Comparison of ENCODE assay signal across 12 mouse cellular contexts in the genomic region with DNA sequence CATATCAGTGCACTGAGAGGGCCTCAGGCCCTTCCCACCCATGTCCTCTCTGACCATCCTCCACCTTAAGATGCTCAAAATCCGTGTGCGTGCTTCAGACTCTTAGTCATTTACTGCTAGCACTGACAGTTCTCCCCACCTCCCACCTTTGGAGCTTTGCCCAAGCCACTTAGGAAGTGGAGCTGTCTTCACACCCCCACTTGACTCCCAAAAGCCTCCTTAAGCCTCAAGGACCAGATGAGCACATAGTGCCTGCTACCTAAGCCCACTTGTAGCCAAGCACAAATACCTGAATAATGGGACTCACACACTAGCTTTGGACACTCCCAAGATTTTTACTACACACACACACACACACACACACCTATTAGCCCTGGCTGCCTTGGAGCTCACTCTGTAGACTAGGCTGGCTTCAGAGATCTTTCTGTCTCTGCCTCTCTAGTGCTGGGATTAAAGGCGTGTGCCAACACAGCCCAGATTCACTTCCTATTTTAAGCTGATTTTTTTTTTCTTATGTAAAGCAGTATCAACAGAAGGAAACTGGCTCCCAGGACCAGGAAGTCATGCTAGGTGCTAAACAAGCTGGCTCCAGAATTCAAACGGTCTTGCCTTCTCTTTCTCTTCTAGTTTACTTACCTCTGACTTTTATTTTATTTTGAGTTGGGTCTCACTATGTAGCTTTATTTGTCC. TPM values are rescaled to one million over a fixed set of nuclear protein-coding genes. Genes with fewer than 3 reads are reported as not detected.
DNase-seq lines count a peak whose midpoint lies in the region; ATAC-seq and TF ChIP-seq lines count a peak whose summit lies in the region.
"Had no signal": no experiment of that assay in that cellular context is flagged by ENCODE, and none has a peak within 500 bp of the region (broad histone marks: within the 10 kb centered on the region; RNA-seq: fewer than 3 reads in every experiment).

No protein-coding gene starts in this region.

- H3K4me2 ChIP-seq in forebrain, embryonic 15.5 days (replicated peaks), result no peak overlapping the region
- no peak overlapping the region for H3K4me2 ChIP-seq in midbrain, embryonic 11.5 days
- H3K4me2 ChIP-seq in hindbrain, postnatal 0 days (ENCODE audit: low read depth, low read length), result no peak overlapping the region
- H3K4me2 ChIP-seq: limb, embryonic 15.5 days had no signal

- H3K36me3 ChIP-seq in forebrain, embryonic 15.5 days, result no peaks in the 10 kb centered on the region
- no peaks in the 10 kb centered on the region for H3K36me3 ChIP-seq in midbrain, embryonic 11.5 days (ENCODE audit: control insufficient read depth, insufficient read depth, low read length)
- H3K36me3 ChIP-seq in hindbrain, postnatal 0 days (ENCODE audit: insufficient read depth, low read length), result no peaks in the 10 kb centered on the region
- H3K36me3 ChIP-seq: limb, embryonic 15.5 days had no signal

- peak; percentile 62 for ATAC-seq in frontal cortex, adult (ENCODE audit: low TSS enrichment)
- ATAC-seq in forebrain, embryonic 15.5 days (replicated peaks), result no peak
- no peak for ATAC-seq in midbrain, embryonic 11.5 days (ENCODE audit: low FRiP score)
- no peak for ATAC-seq in hindbrain, postnatal 0 days
- ATAC-seq: CD4-positive, CD25-positive, alpha-beta regulatory T cell, adult 4 months had no signal

- TF ChIP-seq CTCF in hindbrain, postnatal 0 days (IDR thresholded peaks at IDR 0.05; ENCODE audit: low read depth), result no peak

- WGBS in forebrain, embryonic 15.5 days, result 74% methylated on average over 4 of the region's 4 CpGs
- WGBS in midbrain, embryonic 11.5 days, result 89% methylated on average over 4 of the region's 4 CpGs
- 76% methylated on average over 4 of the region's 4 CpGs for WGBS in hindbrain, postnatal 0 days

- H3K9ac ChIP-seq in forebrain, embryonic 15.5 days (replicated peaks), result no peak overlapping the region
- no peak overlapping the region for H3K9ac ChIP-seq in midbrain, embryonic 11.5 days (ENCODE audit: low read length)
- no peak overlapping the region for H3K9ac ChIP-seq in hindbrain, postnatal 0 days (replicated peaks; ENCODE audit: low read length)
- H3K9ac ChIP-seq: limb, embryonic 15.5 days had no signal

- peaks cover 14% of the 10 kb centered on the region for H3K4me1 ChIP-seq in forebrain, embryonic 15.5 days
- H3K4me1 ChIP-seq in midbrain, embryonic 11.5 days (ENCODE audit: control insufficient read depth, insufficient read depth, low read length), result peaks cover 14% of the 10 kb centered on the region
- H3K4me1 ChIP-seq in hindbrain, postnatal 0 days (ENCODE audit: insufficient read depth, low read length), result peaks cover 3% of the 10 kb centered on the region; the same call in 1 of the 2 replicates

- no peaks in the 10 kb centered on the region for H3K9me3 ChIP-seq in forebrain, embryonic 15.5 days
- no peaks in the 10 kb centered on the region for H3K9me3 ChIP-seq in midbrain, embryonic 11.5 days (ENCODE audit: control insufficient read depth, low read length)
- no peaks in the 10 kb centered on the region for H3K9me3 ChIP-seq in hindbrain, postnatal 0 days (ENCODE audit: low read length)
- H3K9me3 ChIP-seq: limb, embryonic 15.5 days had no signal

- H3K27me3 ChIP-seq in forebrain, embryonic 15.5 days, result no peaks in the 10 kb centered on the region
- no peaks in the 10 kb centered on the region for H3K27me3 ChIP-seq in midbrain, embryonic 11.5 days (ENCODE audit: control insufficient read depth, insufficient read depth, low read length)
- H3K27me3 ChIP-seq in hindbrain, postnatal 0 days (ENCODE audit: insufficient read depth, low read length), result no peaks in the 10 kb centered on the region
- H3K27me3 ChIP-seq: limb, embryonic 15.5 days had no signal

- DNase-seq in frontal cortex, postnatal 10 days (ENCODE audit: low spot score in 2 of 2), result no peak
- DNase-seq in spleen, postnatal 36 days (ENCODE audit: low spot score in 2 of 2), result peak; percentile 55 to 63
- DNase-seq in spleen, postnatal 4 days (ENCODE audit: low spot score in 2 of 2), result no peak
- peak; percentile 87 for DNase-seq in lung, postnatal 14 days
- DNase-seq in midbrain, embryonic 11.5 days (ENCODE audit: low spot score, missing footprints), result no peak
- no peak for DNase-seq in hindbrain, postnatal 0 days (ENCODE audit: low spot score)
- DNase-seq: kidney, adult 2 months; layer of hippocampus, adult 9-11 months had no signal

- H3K4me3 ChIP-seq in forebrain, embryonic 15.5 days, result no peak overlapping the region
- no peak overlapping the region for H3K4me3 ChIP-seq in midbrain, embryonic 11.5 days (ENCODE audit: low read depth, low read length)
- H3K4me3 ChIP-seq in hindbrain, postnatal 0 days (ENCODE audit: low read length), result no peak overlapping the region
- H3K4me3 ChIP-seq: limb, embryonic 15.5 days had no signal

- no peak overlapping the region for H3K27ac ChIP-seq in forebrain, embryonic 15.5 days (replicated peaks)
- H3K27ac ChIP-seq in midbrain, embryonic 11.5 days (ENCODE audit: low read depth, low read length), result no peak overlapping the region
- H3K27ac ChIP-seq in hindbrain, postnatal 0 days, result no peak overlapping the region
- H3K27ac ChIP-seq: limb, embryonic 15.5 days had no signal

RNA-seq across cellular contexts. Expression of a gene that starts 9.6 kb away (rescaled TPM):
- polyA plus RNA-seq in forebrain, embryonic 15.5 days (2015; fragmentation: Nextera tagmentation; extraction: Ambion mirVana), result 10.7 and 13.0 TPM in 2 replicates
- 11.8 and 12.3 TPM in 2 replicates for polyA plus RNA-seq in midbrain, embryonic 11.5 days (2014; fragmentation: Nextera tagmentation; extraction: Ambion mirVana)
- 31.2 and 34.1 TPM in 2 replicates for total RNA-seq in hindbrain, postnatal 0 days (2014; rRNA removed)
- 15.8 and 18.3 TPM in 2 replicates for polyA plus RNA-seq in hindbrain, postnatal 0 days (2015; fragmentation: Nextera tagmentation; extraction: Ambion mirVana)

RNA-seq across cellular contexts. Expression of a gene that starts 13.9 kb away (rescaled TPM):
- polyA plus RNA-seq in forebrain, embryonic 15.5 days (2015; fragmentation: Nextera tagmentation; extraction: Ambion mirVana), result 77.2 and 80.6 TPM in 2 replicates
- polyA plus RNA-seq in midbrain, embryonic 11.5 days (2014; fragmentation: Nextera tagmentation; extraction: Ambion mirVana), result 110 and 121 TPM in 2 replicates
- 20.3 and 20.7 TPM in 2 replicates for total RNA-seq in hindbrain, postnatal 0 days (2014; rRNA removed)
- polyA plus RNA-seq in hindbrain, postnatal 0 days (2015; fragmentation: Nextera tagmentation; extraction: Ambion mirVana), result 40.2 and 40.5 TPM in 2 replicates

Comparison
In these comparisons a context has a peak if more than half of its experiments do, and no peak if none do; other contexts are left out.
1. DNase-seq: peak in spleen, postnatal 36 days (2 of 2) and lung, postnatal 14 days (single experiment); none in frontal cortex, postnatal 10 days (0 of 2), spleen, postnatal 4 days (0 of 2), midbrain, embryonic 11.5 days (single experiment) and hindbrain, postnatal 0 days (single experiment).